Mouse (Mus musculus): ENCODE measurements at regions not wholly inside any gene's neighbourhood (a gene's known extent, or its start where the extent isn't known, plus 50 kb on each side); places are given as distances from the start of the nearest gene placed in this dataset.

GRCm38 (mm10) chr13:53584504-53585130 lies 111.7 kb upstream of the Msx2 start:
- DNase-seq (ENCODE audit: low spot score), result no peak

- no peak for DNase-seq (ENCODE audit: low spot score)
These were observed 81.2 kb upstream of the Msx2 start for GRCm38 (mm10) chr13:53553876-53554577.

GRCm38 (mm10) chr13:53553192-53553875 lies 80.5 kb upstream of the Msx2 start:
- no peak for DNase-seq (ENCODE audit: low spot score)

- DNase-seq (ENCODE audit: low spot score), result no peak
These were observed 75.5 kb upstream of the Msx2 start for GRCm38 (mm10) chr13:53548396-53548795.

- DNase-seq (ENCODE audit: low spot score), result no peak
These were observed 70.4 kb upstream of the Msx2 start for GRCm38 (mm10) chr13:53543291-53543690.

GRCm38 (mm10) chr13:53539797-53540196 lies 66.9 kb upstream of the Msx2 start:
- DNase-seq (ENCODE audit: low spot score), result no peak

GRCm38 (mm10) chr13:53537937-53538336 lies 65.1 kb upstream of the Msx2 start:
- no peak for DNase-seq (ENCODE audit: low spot score)

GRCm38 (mm10) chr13:53535781-53536425 lies 63.0 kb upstream of the Msx2 start:
- no peak for DNase-seq (ENCODE audit: low spot score)

- DNase-seq (ENCODE audit: low spot score), result no peak
These were observed 60.9 kb upstream of the Msx2 start for GRCm38 (mm10) chr13:53533738-53534137.

GRCm38 (mm10) chr13:53526880-53527279 lies 54.0 kb upstream of the Msx2 start:
- no peak for DNase-seq (ENCODE audit: low spot score)

- DNase-seq (ENCODE audit: low spot score), result no peak
These were observed 49.9 kb upstream of the Msx2 start for GRCm38 (mm10) chr13:53522807-53523206.

All from adipocyte (in vitro differentiated cells).